Mouse (Mus musculus): ENCODE data around the gene Fcf1.
A peak's percentile ranks its signal among the peaks of the same experiment; 100 is the strongest.

Gene Fcf1

GRCm38 (mm10) chr12:84970428-84971096 is at the start of gene Fcf1, which contains the start of gene Arel1:
TSS of gene Fcf1 (plus strand) at chr12:84970897.
TSS of gene Arel1 (minus strand) at chr12:84970900.
- peak; percentile 92 for DNase-seq (ENCODE audit: low read depth, low spot score)

DNA sequence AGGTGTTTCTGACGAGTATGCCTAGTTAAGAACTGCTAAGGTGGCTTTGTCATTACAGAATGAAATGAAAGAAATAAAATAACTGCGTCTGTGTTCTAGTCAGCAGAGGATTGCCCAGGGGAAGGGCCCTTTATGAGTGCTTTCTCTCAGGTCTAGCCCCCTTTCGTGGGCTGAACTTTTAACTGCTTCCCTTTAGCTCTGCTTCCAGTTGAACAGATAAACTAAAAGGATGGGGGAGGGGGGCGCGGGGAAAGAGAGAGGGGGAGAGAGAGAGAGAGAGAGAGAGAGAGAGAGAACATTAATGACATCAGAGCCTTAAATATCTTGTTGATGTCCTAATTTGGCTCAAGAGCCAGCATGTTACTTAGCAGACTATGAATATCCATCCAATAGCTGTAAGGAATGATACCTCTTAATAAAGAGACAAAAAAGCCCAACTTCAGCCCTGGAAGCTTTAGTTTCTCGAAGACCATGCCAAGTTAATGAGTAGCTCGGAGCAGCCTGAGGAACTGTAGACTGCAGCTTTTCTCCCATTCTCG is 48.7 kb upstream of the Fcf1 start:
- no peak for DNase-seq (ENCODE audit: low read depth, low spot score)

- DNase-seq (ENCODE audit: low read depth, low spot score): peak; percentile 46
These were observed 46.4 kb upstream of the Fcf1 start for GRCm38 (mm10) chr12:84924324-84924723.

DNA sequence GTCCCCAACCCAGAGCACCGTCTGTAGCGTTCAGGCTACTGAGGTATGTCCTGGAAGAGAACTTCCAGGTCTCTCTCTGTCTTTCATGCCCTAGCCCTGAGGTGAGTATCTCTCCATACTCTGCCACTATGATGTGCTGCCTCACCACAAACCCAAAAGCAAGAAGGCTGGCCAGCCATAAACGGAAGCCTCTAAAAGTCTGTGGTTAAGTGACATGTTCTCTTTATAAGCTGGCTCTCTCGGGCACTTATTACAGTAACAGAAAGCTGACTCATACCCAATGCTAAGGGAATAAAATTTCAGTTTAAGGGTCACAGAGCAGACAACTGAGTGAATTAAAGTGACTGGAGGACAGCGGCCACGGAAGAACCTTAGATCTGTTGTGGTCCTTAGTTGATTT is 44.2 kb upstream of the Fcf1 start:
- DNase-seq (ENCODE audit: low read depth, low spot score): no peak

GRCm38 (mm10) chr12:84932210-84932609 is 38.5 kb upstream of the Fcf1 start:
- DNase-seq (ENCODE audit: low read depth, low spot score): no peak

- DNase-seq (ENCODE audit: low read depth, low spot score): no peak
These were observed 35.4 kb upstream of the Fcf1 start for GRCm38 (mm10) chr12:84935343-84935742.

DNA sequence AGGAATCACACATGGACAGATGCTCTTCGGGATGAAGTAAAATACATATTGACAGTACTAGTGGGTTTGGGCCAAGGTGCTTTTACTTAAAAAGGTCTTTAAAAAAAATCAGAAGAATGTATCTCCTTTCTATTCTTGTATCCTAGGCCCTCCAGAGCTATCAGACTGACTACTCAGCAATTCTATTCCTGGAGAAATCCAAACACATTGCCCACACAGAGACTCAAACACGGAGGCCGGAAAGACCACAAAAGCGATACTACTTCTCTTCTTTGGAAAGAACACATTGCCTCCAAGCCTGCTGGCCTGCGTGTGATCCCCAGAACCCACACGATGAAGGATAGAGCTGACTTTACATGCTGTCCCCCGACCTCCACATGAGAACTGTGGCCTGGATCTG is 31.6 kb upstream of the Fcf1 start:
- DNase-seq (ENCODE audit: low read depth, low spot score): peak; percentile 22

- no peak for DNase-seq (ENCODE audit: low read depth, low spot score)
These were observed 30.4 kb upstream of the Fcf1 start for GRCm38 (mm10) chr12:84940343-84940742.

- DNase-seq (ENCODE audit: low read depth, low spot score): no peak
These were observed 29.0 kb upstream of the Fcf1 start for GRCm38 (mm10) chr12:84941717-84942116.

DNA sequence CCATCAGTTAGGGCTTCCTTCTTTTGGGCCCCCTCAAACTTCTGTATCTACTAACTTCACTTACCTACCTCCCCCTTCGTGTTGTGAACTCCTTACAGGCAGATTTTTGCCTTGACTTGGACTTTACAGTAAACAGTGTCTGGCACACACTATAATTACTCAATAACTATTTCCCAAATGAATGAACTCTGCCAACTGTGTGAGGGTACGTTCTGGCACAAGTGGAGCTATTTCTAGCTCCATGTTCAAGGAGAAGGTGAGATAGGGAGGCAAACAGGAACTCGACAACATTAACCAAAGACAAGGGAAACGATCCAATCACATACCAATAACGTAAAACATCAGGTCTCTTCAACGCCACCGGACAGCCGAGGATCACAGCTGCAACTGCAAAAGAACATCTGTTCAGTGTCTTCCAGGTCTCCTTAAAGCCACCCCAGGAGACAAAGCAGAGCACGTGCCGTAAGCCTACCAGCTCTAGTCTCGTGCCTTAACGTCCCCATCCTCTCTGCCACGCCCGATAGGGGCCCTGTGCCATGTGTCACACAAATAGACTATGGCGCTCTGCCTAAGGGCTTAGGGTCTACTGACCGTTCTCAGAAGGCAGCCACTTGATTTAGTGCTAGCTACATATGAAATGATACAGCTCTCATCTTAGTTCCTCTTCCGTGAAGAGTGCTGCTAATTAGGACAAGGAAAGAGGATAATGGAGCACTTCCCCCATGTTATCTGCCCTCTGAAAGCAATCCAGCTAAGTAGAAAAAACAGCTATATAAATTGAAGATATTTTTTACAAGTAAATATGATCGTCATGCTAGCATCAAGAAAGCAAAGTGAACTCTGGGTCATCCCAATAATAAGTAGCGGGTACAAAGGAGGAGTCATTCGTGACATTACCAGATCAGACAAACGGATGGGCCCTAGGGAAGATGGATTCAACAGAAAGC is 27.4 kb upstream of the Fcf1 start:
- no peak for DNase-seq (ENCODE audit: low read depth, low spot score)

- no peak for DNase-seq (ENCODE audit: low read depth, low spot score)
These were observed 26.4 kb upstream of the Fcf1 start for GRCm38 (mm10) chr12:84944150-84944812.

- DNase-seq (ENCODE audit: low read depth, low spot score): no peak
These were observed 25.7 kb upstream of the Fcf1 start for GRCm38 (mm10) chr12:84944813-84945553.

- DNase-seq (ENCODE audit: low read depth, low spot score): no peak
These were observed 22.7 kb upstream of the Fcf1 start for GRCm38 (mm10) chr12:84947894-84948583.

- DNase-seq (ENCODE audit: low read depth, low spot score): peak; percentile 28
These were observed 22.0 kb upstream of the Fcf1 start for GRCm38 (mm10) chr12:84948584-84949285.

DNA sequence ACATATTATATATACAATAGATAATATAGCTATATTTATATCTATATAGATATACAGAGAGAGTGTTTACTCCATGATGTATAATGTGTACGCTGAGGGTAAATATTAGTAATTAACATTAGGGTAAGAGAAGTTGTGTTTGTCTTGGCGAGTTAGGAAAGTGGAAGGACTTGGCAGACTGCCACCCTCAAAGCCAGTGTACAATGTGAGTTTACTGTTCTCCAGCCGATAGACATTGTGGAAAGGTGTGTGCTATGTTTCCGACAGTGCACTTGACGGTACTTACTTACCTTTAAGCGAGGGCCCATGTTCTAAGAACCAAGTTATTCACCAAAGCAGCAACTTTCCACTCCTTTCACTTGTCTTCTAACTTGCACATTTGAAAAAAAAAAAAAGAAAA is 19.9 kb upstream of the Fcf1 start:
- DNase-seq (ENCODE audit: low read depth, low spot score): no peak

GRCm38 (mm10) chr12:84951531-84951930 is 19.2 kb upstream of the Fcf1 start:
- no peak for DNase-seq (ENCODE audit: low read depth, low spot score)

GRCm38 (mm10) chr12:84952351-84952750 is 18.3 kb upstream of the Fcf1 start:
- no peak for DNase-seq (ENCODE audit: low read depth, low spot score)

DNA sequence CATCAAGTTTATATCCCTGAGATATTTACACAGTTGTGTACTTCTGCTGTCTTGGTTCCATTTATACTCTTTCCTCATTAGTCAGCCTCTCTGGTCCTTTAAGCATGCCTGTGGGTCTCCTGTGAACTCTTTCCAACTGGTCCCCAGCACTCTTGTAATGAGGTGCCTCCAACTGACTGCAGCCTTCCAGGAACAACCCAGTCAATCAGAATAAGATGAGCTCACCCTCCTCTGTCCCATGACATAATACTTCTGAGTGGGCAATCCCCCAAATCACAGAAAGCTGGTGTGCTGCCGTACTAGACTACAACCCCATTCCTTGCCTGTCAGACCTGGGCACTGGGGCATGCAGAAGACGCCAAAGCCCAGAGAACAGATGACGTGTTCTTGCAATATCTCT is 14.4 kb upstream of the Fcf1 start:
- no peak for DNase-seq (ENCODE audit: low read depth, low spot score)

DNA sequence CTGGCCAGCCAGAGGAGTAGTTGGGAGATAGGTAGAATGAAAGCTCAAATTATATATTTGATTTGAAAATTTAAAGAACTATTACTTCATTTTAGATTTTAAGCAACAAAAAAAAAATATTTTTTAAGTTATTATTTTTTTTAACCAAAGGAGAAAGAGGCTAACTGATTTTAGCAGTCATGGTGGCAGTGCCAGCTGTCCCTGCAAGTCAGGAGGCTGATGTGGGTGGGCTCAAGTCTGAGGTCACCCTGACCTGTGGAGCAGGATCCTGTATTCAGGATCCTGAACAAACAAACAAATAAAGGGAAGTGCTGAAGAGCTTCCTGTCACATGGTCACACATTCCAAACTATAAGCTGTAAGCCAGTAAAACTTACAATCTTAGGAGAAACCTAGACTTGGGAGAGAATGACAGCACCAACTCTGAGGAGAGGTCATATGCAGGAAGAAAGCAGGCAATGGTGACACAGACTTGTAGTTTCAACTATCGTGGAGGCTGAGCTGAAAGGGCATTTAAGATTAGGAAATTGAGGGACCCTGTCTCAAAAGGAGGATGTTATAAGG is 11.8 kb upstream of the Fcf1 start:
- no peak for DNase-seq (ENCODE audit: low read depth, low spot score)

- no peak for DNase-seq (ENCODE audit: low read depth, low spot score)
These were observed 8.1 kb upstream of the Fcf1 start for GRCm38 (mm10) chr12:84962606-84963005.
